Mouse (Mus musculus) heart, embryonic 13.5 days (tissue): Measurements from ENCODE around the gene Xcl1. TPM values are rescaled to one million over a fixed set of nuclear protein-coding genes. Genes with fewer than 3 reads are reported as not detected.
"Not testable (repeated sequence)": the region's sequence is repeated elsewhere in the genome, so short reads cannot be mapped to it uniquely, and the experiment has no call there.

ENCODE experiments used
- ATAC-seq: fragments of 200-750 bp; cut with Nextera tagmentation; 2 replicates; pipeline ENCODE4 v1.8.0; 2017; ENCODE audit warnings: moderate TSS enrichment; ENCODE audit not compliant: insufficient number of reproducible peaks, low FRiP score, low TSS enrichment; ENCODE audit errors: extremely low read depth
- H3K27ac ChIP-seq: fragments of 300-500 bp; sonication (generic); replicated peaks from 2 replicates; pipeline ENCODE4 v1.5.1; 2015; ENCODE audit warnings: moderate library complexity, mild to moderate bottlenecking, inconsistent platforms
- H3K27me3 ChIP-seq: fragments of 300-500 bp; sonication (generic); replicated peaks from 2 replicates; pipeline ENCODE4 v1.6.1; 2015; ENCODE audit warnings: mild to moderate bottlenecking, inconsistent platforms
- H3K36me3 ChIP-seq: fragments of 300-500 bp; sonication (generic); 2 replicates; pipeline ENCODE4 v1.6.1; 2015; ENCODE audit warnings: mild to moderate bottlenecking, inconsistent platforms
- H3K4me1 ChIP-seq: fragments of 300-500 bp; sonication (generic); 2 replicates; pipeline ENCODE4 v1.6.1; 2015; ENCODE audit warnings: inconsistent platforms
- H3K4me2 ChIP-seq: fragments of 300-500 bp; sonication (generic); 2 replicates; pipeline ENCODE4 v1.6.1; 2015; ENCODE audit warnings: inconsistent platforms, mild to moderate bottlenecking, moderate library complexity
- H3K4me3 ChIP-seq: fragments of 300-500 bp; sonication (generic); 2 replicates; pipeline ENCODE4 v1.5.1; 2015; ENCODE audit warnings: moderate library complexity, mild to moderate bottlenecking, inconsistent platforms
- H3K9ac ChIP-seq: fragments of 300-500 bp; sonication (generic); 2 replicates; pipeline ENCODE4 v1.6.1; 2015; ENCODE audit warnings: inconsistent platforms, mild to moderate bottlenecking, moderate library complexity
- H3K9me3 ChIP-seq: fragments of 300-500 bp; sonication (generic); 2 replicates; pipeline ENCODE4 v1.6.1; 2016; ENCODE audit warnings: inconsistent platforms
- WGBS: fragments of 180-500 bp; shearing (Covaris S2); methylation state at CpG from one replicate; pipeline ENCODE4 v1.1.7; 2015; ENCODE audit warnings: mixed read lengths; 5-methylcytosine and 5-hydroxymethylcytosine counted together
- polyA plus RNA-seq: library from polyadenylated mRNA; unstranded; fragments of >200 nt; fragmentation: Nextera tagmentation; extraction: Ambion mirVana; gene quantifications from 2 replicates; pipeline ENCODE4 v1.2.1, GENCODE M21; 2015

Gene Xcl1
- polyA plus RNA-seq = not detected in 2 replicates

DNA sequence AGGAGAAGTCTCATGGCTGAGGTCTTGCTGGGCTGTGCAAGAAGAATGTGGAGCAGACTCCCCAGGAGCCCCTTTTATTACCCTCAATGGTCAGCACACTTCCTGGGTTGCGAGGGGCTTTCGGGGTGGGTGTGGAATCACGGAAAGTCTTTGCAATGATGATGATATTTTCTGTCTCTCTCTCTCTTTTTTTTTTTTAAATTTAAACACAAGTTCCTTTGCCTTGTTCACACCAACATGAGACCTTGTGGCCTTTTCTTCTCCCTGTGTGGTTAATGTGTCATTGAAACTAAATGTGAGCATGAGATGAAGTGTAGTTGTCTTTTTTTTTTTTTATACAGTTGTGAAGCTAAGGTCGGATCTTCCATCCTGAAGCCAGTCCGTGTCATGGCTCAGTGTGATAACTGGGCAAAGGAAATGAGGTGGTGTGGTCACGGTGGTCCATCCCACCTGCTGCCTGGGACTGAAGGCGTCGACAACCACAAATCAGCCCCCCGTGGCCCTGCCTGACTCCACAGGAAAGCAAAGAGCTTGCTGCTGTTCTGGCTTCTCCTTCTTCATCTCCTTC is at the start of gene Xcl1:
TSS of gene Xcl1 (minus strand) at position 51 of the 568 bp plus-strand sequence.
- Histone ChIP-seq H3K27ac (no peak within 1 kb of the TSS), H3K36me3 (no peaks in the 10 kb centered on the region), H3K27me3 (no peaks in the 10 kb centered on the region), H3K9ac (no peak within 1 kb of the TSS), H3K9me3 (no peaks in the 10 kb centered on the region), H3K4me3 (no peak within 1 kb of the TSS), H3K4me2 (no peak within 1 kb of the TSS), H3K4me1 (0 out of 2 replicates have a peak, but pooled peaks cover 6% of the 10 kb centered on the region)
- 52% methylated on average over 9 of the region's 9 CpGs for WGBS
- ATAC-seq = no peak

DNA sequence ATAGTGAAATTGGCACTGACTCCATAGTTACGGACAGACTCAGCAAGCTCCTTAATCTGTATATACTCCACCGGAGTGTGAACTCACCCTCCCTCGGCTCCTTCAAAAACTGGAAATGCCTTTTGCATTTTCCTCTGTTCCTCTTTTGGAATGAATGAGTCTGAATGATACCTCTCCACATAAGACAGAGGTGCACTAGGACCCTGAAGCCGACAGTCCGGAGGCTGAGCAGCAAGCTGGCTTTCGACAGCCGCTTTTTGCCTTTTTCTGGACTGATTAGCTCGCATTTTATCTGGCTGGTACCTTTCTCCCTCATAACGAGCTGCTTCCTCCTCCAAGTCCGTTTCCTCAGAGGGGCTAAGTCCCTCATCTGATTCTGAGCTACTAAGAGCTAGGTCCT is 49.4 kb upstream of the Xcl1 start:
- H3K27me3 ChIP-seq, H3K4me1 ChIP-seq, ATAC-seq, H3K36me3 ChIP-seq, H3K4me3 ChIP-seq, H3K9ac ChIP-seq, H3K27ac ChIP-seq, H3K4me2 ChIP-seq: not testable (repeated sequence)
- WGBS = 78% methylated on average over 10 of the region's 10 CpGs
- peaks cover 33% of the 10 kb centered on the region for H3K9me3 ChIP-seq

DNA sequence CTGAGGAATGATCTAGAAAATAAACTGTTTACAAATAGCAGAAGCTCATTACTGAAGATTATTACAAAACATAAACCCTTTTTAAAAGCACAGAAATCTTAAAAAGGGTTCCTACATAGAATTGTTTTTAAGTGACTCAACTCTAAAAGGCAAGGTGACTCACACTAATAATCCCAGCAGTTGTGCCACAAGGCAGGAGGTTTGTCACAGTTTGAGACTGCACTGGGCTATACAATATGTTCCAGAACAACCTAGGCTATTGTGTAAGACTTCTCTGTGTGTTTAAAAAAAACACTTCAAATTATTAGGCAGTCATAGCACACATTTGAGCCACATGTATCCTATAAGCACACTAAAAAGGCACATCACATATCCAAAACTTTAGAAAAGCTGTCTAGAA is 42.0 kb upstream of the Xcl1 start:
- Histone ChIP-seq H3K27ac (no peak overlapping the region), H3K9me3 (0 out of 2 replicates have a peak, but pooled peaks cover 3% of the 10 kb centered on the region), H3K4me2 (no peak overlapping the region), H3K4me3 (no peak overlapping the region), H3K27me3 (no peaks in the 10 kb centered on the region), H3K4me1 (no peaks in the 10 kb centered on the region), H3K9ac (no peak overlapping the region), H3K36me3 (no peaks in the 10 kb centered on the region)
- ATAC-seq = no peak

DNA sequence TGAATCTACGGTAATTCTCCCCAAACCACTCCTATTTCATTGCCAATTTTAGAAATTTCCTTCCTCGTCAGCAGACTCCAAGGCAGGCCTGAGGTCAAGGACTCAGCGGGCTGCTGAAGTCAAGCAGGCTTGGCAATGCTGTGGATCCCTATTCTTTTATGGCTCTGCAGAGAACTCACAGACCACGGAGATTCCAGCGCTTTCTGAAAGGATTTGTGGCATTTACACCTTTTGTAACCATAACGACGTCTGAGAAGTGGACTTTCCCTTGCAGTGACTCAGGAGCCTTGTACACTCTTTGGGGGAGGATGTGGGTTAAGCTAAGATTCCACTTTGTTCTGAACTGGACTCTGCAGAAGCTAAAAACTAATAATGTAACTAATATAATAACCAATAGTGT is 40.4 kb upstream of the Xcl1 start:
- Histone ChIP-seq H3K27me3 (no peaks in the 10 kb centered on the region), H3K4me1 (no peaks in the 10 kb centered on the region), H3K27ac (no peak overlapping the region), H3K9ac (no peak overlapping the region), H3K4me2 (no peak overlapping the region), H3K9me3 (0 out of 2 replicates have a peak, but pooled peaks cover under 1% of the 10 kb centered on the region), H3K36me3 (no peaks in the 10 kb centered on the region), H3K4me3 (no peak overlapping the region)
- 69% methylated on average over 7 of the region's 7 CpGs for WGBS
- no peak for ATAC-seq

DNA sequence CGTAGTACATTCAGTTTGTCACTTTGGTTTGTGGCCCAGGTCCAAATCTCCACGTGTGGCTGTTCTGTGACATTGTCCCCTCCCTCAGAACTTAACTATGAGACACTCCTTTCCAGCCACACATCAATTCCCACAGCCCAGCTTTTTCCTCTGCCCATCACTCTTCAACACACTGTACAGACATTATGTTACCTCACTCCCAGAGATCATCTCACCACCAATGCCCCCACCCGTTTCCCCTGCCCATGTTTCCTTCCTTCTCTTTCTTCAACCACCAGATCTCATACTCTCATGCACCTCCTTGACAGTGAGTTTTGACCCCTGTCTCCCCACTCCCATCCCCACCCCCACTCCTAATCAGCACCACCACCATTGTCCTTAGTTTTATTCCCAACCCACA is 39.9 kb upstream of the Xcl1 start:
- no peaks in the 10 kb centered on the region for H3K36me3 ChIP-seq
- no peak overlapping the region for H3K27ac ChIP-seq
- H3K9ac ChIP-seq = no peak overlapping the region
- 67% methylated on average over 3 of the region's 3 CpGs for WGBS
- ATAC-seq = no peak
- no peaks in the 10 kb centered on the region for H3K27me3 ChIP-seq
- no peaks in the 10 kb centered on the region for H3K9me3 ChIP-seq
- H3K4me1 ChIP-seq = no peaks in the 10 kb centered on the region
- no peak overlapping the region for H3K4me3 ChIP-seq
- H3K4me2 ChIP-seq = no peak overlapping the region

DNA sequence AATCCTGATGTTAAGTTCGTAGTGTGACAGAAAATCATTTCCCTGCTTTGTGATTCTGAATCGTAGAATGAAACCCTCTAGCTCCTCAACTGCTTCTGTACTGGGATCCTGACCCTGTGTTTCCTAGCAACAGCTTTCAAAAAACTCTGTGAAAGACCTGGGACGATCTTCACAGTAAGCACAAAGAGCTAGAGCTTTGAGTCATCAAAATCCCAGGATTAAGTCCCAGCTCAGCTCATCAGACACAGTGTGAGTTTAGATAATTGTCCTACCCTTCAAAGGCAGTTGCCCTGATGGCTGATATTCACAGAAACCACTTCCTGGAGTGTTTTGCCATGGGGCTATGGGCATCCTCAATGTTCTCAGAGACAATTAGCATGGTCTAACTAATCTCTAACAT is 38.5 kb upstream of the Xcl1 start:
- no peak overlapping the region for H3K4me3 ChIP-seq
- H3K4me1 ChIP-seq = no peaks in the 10 kb centered on the region
- H3K4me2 ChIP-seq = no peak overlapping the region
- ATAC-seq = no peak
- H3K27me3 ChIP-seq = no peaks in the 10 kb centered on the region
- no peak overlapping the region for H3K9ac ChIP-seq
- H3K27ac ChIP-seq = no peak overlapping the region
- no peaks in the 10 kb centered on the region for H3K9me3 ChIP-seq
- H3K36me3 ChIP-seq = no peaks in the 10 kb centered on the region
- 52% methylated on average over 3 of the region's 3 CpGs for WGBS

DNA sequence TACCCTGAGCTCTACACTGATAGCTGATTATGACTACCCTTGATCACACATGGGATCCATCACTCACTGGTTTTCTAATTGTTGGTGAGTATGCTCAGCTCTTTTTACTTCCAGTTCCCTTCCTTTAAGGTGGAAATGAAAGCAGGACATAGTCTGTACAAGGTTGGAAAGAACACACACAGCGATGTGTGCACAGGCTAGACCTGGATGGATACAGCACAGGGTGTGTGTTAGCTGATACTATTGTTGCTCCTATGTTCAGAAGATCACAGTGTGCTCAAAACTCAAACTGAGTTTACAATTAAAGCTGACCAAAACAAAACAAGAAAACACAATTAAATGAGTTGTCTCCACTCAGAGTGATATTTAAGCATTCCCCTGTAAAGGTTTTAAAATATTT is 38.0 kb upstream of the Xcl1 start:
- Histone ChIP-seq H3K9me3 (no peaks in the 10 kb centered on the region), H3K4me2 (no peak overlapping the region), H3K27me3 (no peaks in the 10 kb centered on the region), H3K27ac (no peak overlapping the region), H3K36me3 (no peaks in the 10 kb centered on the region), H3K9ac (no peak overlapping the region), H3K4me1 (no peaks in the 10 kb centered on the region), H3K4me3 (no peak overlapping the region)
- ATAC-seq = no peak
- WGBS = 89% methylated on average over 1 of the region's 1 CpGs

DNA sequence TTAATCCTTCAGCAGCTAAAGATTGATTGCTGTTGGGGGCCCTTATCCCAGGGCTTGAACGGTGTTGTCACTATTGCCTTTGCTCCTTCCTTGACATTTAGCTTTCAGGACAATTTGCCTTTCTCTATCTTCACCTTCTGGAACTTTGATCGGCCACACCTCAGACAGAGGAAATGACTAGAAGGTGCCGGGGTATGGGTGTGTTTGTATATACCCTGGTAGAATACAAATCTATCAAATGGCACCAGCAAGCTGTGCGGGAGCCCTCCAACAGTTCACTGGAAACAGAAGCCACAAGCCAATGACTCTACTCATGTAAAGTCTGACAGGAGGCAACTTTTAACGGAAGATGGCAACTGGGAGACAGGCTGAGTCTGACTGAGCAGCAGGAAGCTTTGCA is 37.4 kb upstream of the Xcl1 start:
- H3K9ac ChIP-seq = no peak overlapping the region
- no peaks in the 10 kb centered on the region for H3K9me3 ChIP-seq
- ATAC-seq = no peak
- no peaks in the 10 kb centered on the region for H3K4me1 ChIP-seq
- no peak overlapping the region for H3K4me3 ChIP-seq
- no peaks in the 10 kb centered on the region for H3K27me3 ChIP-seq
- no peaks in the 10 kb centered on the region for H3K36me3 ChIP-seq
- H3K4me2 ChIP-seq = no peak overlapping the region
- 86% methylated on average over 5 of the region's 5 CpGs for WGBS
- no peak overlapping the region for H3K27ac ChIP-seq

DNA sequence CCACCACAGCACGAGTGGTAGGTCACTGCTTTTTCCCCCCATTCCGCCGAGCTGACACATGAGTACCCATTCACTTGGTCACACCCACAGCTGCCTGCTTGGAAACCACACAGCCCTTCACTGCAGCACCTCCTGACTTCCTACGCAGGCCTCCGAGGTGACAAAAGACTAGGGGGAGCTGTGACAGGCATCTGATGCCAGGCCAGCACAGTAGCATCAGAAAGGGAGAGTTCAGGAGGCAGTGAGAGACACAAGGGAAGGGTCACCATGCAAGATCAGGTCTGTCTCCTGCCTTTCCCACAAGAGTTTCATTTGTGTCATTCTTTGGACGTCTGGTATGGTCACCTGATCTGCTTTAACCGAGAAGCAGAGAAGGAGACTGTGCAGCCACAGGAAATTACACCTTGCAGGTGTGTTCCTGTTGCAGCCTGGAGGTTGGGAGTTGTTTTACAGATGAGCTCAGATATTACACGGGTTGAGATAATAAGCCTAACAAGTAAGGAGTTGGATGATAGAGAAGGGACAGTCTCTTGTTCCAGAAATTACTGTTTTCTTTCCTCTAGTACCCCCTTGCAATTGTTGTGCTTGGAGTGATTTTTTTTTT is 30.9 kb upstream of the Xcl1 start:
- H3K4me1 ChIP-seq = peaks cover 4% of the 10 kb centered on the region; the same call in 1 of the 2 replicates
- H3K9ac ChIP-seq = no peak overlapping the region
- H3K36me3 ChIP-seq = no peaks in the 10 kb centered on the region
- 37% methylated on average over 8 of the region's 8 CpGs for WGBS
- ATAC-seq = no peak
- H3K9me3 ChIP-seq = no peaks in the 10 kb centered on the region
- no peak overlapping the region for H3K4me3 ChIP-seq
- no peak overlapping the region for H3K27ac ChIP-seq
- H3K4me2 ChIP-seq = no peak overlapping the region
- H3K27me3 ChIP-seq = no peaks in the 10 kb centered on the region

DNA sequence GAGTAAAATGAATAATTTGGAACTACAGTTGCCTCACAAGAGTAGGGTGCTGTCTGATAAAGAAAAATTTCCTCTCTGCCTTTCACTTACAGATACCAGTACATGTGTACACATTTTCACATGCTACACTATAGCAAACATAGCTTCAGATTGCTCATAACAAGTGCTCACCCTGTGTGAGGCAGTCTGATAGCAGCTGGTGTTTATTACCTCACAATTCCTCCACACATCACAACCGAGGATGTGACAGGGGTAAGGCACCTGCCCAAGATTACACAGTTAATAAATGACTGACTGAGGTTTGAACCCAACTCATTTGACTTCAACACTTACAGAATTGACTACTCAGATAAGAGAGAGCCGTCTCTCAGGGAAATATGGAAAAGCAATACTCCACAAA is 25.3 kb upstream of the Xcl1 start:
- Histone ChIP-seq H3K9me3 (no peaks in the 10 kb centered on the region), H3K4me2 (no peak overlapping the region), H3K9ac (no peak overlapping the region), H3K27me3 (no peaks in the 10 kb centered on the region), H3K4me1 (no peaks in the 10 kb centered on the region), H3K4me3 (no peak overlapping the region), H3K27ac (no peak overlapping the region), H3K36me3 (no peaks in the 10 kb centered on the region)
- WGBS = 54% methylated on average over 2 of the region's 2 CpGs
- no peak for ATAC-seq

DNA sequence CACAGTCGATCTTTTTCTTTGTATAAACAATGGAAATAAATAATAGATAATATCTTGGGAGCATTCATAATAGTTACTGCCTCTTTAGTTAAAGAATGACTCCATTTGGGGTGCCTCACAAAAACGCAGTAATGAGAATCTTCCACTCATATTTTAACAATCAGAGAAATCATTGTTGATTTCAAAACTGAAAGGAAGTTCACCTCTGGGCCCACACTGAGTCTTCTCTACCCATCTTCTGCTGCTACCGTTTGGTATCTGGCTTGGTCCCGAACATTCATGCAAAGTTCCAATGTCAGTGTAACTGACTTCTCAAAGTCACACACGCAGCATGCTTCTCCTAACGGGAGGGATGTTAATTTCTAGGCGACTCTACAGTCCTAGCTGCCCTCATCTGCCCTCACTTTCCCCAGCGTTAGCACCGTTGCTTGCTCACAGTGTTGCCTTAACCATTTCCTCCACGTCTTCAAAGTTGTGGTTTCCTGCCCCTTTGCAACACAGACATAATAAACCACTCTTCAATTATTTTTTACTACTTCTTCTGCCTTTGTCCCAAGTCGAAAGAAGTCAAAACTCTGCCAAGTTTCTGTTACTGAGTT is 24.6 kb upstream of the Xcl1 start:
- Histone ChIP-seq H3K4me1 (no peaks in the 10 kb centered on the region), H3K36me3 (no peaks in the 10 kb centered on the region), H3K4me3 (no peak overlapping the region), H3K9me3 (no peaks in the 10 kb centered on the region), H3K9ac (no peak overlapping the region), H3K4me2 (no peak overlapping the region), H3K27ac (no peak overlapping the region), H3K27me3 (no peaks in the 10 kb centered on the region)
- no peak for ATAC-seq
- 55% methylated on average over 11 of the region's 11 CpGs for WGBS

DNA sequence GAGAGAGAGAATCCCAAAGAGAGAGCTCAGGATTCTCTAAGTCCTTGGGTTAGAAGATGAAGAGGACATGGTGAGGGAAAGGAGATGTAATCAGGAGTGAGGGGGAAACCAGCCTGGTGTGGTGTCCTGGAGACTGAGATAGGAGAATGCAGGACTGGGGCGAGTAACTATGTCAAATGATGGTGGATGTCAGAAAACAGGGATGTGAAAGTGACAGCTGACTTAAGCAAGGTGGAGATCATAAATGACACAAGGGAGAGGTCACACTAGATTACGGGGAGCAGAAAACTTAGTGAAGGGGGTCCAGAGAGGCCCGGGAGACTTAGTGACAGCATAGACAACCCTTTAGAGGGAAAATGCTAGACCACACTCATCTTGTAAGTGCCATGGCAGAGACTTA is 23.8 kb upstream of the Xcl1 start:
- Histone ChIP-seq H3K9me3 (no peaks in the 10 kb centered on the region), H3K36me3 (no peaks in the 10 kb centered on the region), H3K4me2 (no peak overlapping the region), H3K9ac (no peak overlapping the region), H3K4me3 (no peak overlapping the region), H3K27ac (no peak overlapping the region), H3K27me3 (no peaks in the 10 kb centered on the region), H3K4me1 (no peaks in the 10 kb centered on the region)
- ATAC-seq = no peak
- 62% methylated on average over 3 of the region's 3 CpGs for WGBS
